Mouse (Mus musculus) spleen, adult 2 months (tissue): ENCODE data around the gene Prkg1.

Source experiments
- CTCF ChIP-seq: fragments of 200-500 bp; IDR thresholded peaks from 2 replicates; pipeline ENCODE4 v1.5.1; 2011; ENCODE audit warnings: mild to moderate bottlenecking, inconsistent platforms; ENCODE audit not compliant: insufficient read depth, insufficient read length, insufficient replicate concordance; ENCODE audit errors: extremely low read depth
- POLR2A ChIP-seq: fragments of 200-500 bp; IDR thresholded peaks from 2 replicates; pipeline ENCODE4 v1.6.1; 2011; ENCODE audit warnings: low read depth, low read length, inconsistent platforms

- no peak for TF ChIP-seq CTCF
- TF ChIP-seq POLR2A, result no peak
Measured at GRCm38 (mm10) chr19:30978096-30978495, 786.7 kb downstream of the Prkg1 start.
